Mouse (Mus musculus): Measurements from ENCODE around the gene Gucy2g. TPM values are rescaled to one million over a fixed set of nuclear protein-coding genes. Genes with fewer than 3 reads are reported as not detected.

Gucy2g gene
- total RNA-seq, 2 experiments from 2014 or later: 3.3 to 3.5 TPM

GRCm38 (mm10) chr19:55194520-55195170, 46.4 kb downstream of the Gucy2g start:
- no peak overlapping the region for H3K4me3 ChIP-seq
- no peak overlapping the region for H3K27ac ChIP-seq
- no peak for TF ChIP-seq CTCF (IDR thresholded peaks at IDR 0.05)
- intact Hi-C loops (cut with DNase I): loop anchor here (10.0 kb wide), 1 partner anchor 1250 kb away; the partner anchor contains the start of genes Bbip1 and Shoc2
- no peak for DNase-seq (ENCODE audit: extremely low spot score in 1 of 2, low spot score in 2 of 2)

DNA sequence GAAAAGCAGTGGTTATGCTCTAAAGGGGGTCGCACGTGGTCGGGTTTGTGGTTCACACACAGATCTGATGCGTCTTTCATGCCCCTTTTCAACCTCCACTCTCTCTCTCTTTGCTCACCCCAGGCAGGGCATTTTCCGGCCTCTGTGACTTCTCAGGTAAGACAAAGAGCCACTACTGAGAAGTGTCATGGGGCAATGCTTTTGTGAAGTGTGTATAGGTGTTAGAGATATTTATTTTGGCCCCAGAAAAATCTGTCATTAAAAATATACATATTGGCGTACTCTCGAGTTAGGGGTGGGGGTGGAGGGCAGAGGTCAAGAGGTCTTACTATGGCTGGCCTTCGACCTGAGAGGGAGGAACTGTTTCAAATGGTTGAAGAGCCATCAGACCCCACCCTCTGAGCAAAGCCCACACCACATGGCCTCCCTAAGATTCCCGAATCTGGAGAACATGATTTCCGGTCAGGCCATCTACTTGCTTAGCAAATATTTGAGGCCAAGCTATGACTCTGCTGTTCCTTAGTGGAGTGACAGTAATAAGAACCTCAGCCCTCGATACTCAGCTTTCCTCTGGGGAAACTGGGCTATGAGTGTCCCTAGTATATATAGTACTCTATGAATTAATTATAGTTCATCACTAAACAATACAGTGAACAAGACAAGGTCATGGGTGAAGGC, 47.2 kb downstream of the Gucy2g start:
- no peak for DNase-seq (ENCODE audit: extremely low spot score in 1 of 2, low spot score in 2 of 2)
- TF ChIP-seq CTCF (IDR thresholded peaks at IDR 0.05): no peak
- intact Hi-C loops (cut with DNase I): loop anchor here (10.0 kb wide), 1 partner anchor 1249 kb away; the partner anchor contains the start of genes Bbip1 and Shoc2
- Histone ChIP-seq H3K4me3 (no peak overlapping the region), H3K27ac (no peak overlapping the region)

DNA sequence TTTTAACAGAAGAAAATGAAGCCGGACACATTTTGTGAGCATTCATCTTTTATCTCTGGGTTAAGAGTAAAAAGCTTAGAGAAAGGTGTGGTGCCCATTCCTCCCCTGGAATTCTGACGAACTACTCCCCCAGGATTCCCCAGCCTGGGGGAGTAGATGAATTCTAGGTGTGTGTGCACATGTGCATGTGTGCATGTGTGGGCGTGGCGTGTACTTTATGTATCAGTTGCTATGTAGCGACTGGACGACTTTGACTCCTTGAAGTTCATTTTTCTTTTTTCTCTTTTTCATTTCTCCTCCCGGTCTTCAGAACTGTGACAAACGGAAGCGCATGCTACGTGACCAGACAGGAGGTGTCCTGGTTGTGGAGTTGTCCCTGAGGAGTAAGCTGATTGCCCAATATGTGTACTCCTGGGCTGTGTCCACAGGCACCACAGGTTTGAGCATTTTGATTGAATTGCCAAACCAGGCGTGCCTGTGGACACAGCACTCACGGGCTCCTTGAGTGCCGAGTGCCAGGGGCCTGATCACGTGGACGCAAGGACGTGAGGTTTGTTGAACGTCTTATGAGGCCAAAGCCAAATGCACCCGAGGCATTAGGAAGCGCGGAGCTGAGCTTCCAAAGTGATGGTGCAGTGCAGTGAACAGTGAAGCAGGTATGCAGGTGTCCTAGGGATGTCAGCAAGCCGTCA, 48.6 kb downstream of the Gucy2g start:
- H3K4me3 ChIP-seq: no peak overlapping the region
- intact Hi-C loops (cut with DNase I): loop anchor here (10.0 kb wide), 1 partner anchor 1248 kb away; the partner anchor contains the start of genes Bbip1 and Shoc2
- TF ChIP-seq CTCF (IDR thresholded peaks at IDR 0.05): no peak
- H3K27ac ChIP-seq: no peak overlapping the region
- no peak for DNase-seq (ENCODE audit: extremely low spot score in 1 of 2, low spot score in 2 of 2)

DNA sequence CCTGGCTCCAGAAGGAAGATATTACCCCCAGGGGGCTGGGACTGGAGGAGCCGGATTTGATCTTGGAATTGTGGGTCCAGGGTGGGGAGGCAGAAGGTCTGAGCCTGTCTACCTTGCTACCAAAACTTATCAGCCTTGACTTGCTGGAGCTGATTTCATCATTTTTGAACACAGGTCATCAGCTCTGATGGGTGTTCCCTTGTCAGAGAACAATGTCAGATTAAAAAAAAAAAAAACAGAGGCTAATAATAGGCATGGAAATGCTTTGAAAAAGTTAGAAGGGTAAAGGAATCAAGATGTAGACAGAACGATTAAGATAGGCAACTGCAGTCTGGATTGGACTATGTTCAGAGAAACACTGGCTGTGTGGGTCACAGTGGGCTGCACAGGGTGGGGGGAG, 49.4 kb downstream of the Gucy2g start:
- no peak for TF ChIP-seq CTCF (IDR thresholded peaks at IDR 0.05)
- no peak for DNase-seq (ENCODE audit: extremely low spot score in 1 of 2, low spot score in 2 of 2)
- intact Hi-C loops (cut with DNase I): loop anchor here (10.0 kb wide), 1 partner anchor 1247 kb away; the partner anchor contains the start of genes Bbip1 and Shoc2
- no peak overlapping the region for H3K27ac ChIP-seq
- H3K4me3 ChIP-seq: no peak overlapping the region

GRCm38 (mm10) chr19:55190065-55190464, 51.0 kb downstream of the Gucy2g start:
- no peak overlapping the region for H3K27ac ChIP-seq
- TF ChIP-seq CTCF (IDR thresholded peaks at IDR 0.05): no peak
- no peak overlapping the region for H3K4me3 ChIP-seq
- intact Hi-C loops (cut with DNase I): loop anchor here (10.0 kb wide), 1 partner anchor 1245 kb away; the partner anchor contains the start of genes Bbip1 and Shoc2
- DNase-seq (ENCODE audit: extremely low spot score in 1 of 2, low spot score in 2 of 2): no peak

DNA sequence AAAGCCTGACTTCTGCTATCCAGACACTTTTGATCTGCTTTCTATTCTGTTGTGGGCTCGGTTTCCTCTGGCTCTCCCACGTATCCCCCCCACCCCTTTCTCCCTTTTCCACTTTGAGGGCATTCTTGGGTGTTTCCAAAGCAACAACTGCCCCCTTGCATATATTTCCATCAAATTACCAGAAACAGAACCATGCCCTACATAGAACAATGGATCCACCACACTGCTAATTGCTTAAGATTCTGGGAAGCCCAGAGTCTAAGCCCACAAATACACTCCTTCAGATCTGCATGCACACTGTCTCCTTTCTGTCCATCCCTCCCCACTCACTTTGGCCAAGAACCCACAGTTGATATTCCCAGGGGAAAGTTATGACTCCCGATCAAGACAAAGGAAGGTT, 55.4 kb downstream of the Gucy2g start:
- no peak for TF ChIP-seq CTCF (IDR thresholded peaks at IDR 0.05)
- Histone ChIP-seq H3K4me3 (no peak overlapping the region), H3K27ac (peak overlapping the region; percentile 55; the same call in 1 of the 2 replicates)
- intact Hi-C loops (cut with DNase I): loop anchor here (2.0 kb wide), 1 partner anchor 63 kb away; no protein-coding TSS in a partner anchor
- no peak for DNase-seq (ENCODE audit: extremely low spot score in 1 of 2, low spot score in 2 of 2)

DNA sequence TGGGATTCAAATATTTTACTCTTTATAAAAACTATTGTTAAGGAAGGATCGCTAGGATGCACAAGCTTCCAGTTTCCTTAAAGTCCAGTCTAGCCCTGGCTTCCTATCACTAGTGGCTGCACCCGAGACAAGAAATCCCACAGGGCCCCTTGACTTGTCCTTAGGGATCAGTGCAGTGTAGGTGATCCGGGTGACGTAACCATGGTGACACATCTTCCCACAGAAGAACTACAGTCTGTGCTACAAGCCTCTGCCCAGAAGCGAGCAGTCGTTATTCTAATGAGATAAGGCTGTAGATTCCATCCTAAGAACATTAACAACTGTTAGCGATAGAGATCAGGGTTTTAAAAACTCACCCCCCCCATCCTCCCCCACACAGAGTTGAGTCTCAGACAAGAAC, 56.0 kb downstream of the Gucy2g start:
- intact Hi-C loops (cut with DNase I): loop anchor here (2.0 kb wide), 1 partner anchor 62 kb away; no protein-coding TSS in a partner anchor
- no peak for DNase-seq (ENCODE audit: extremely low spot score in 1 of 2, low spot score in 2 of 2)
- no peak for TF ChIP-seq CTCF (IDR thresholded peaks at IDR 0.05)
- H3K4me3 ChIP-seq: no peak overlapping the region
- H3K27ac ChIP-seq: peak overlapping the region; percentile 61

GRCm38 (mm10) chr19:55184442-55184841, 56.6 kb downstream of the Gucy2g start:
- H3K27ac ChIP-seq: no peak overlapping the region
- no peak overlapping the region for H3K4me3 ChIP-seq
- TF ChIP-seq CTCF (IDR thresholded peaks at IDR 0.05): no peak
- intact Hi-C loops (cut with DNase I): loop anchor here (2.0 kb wide), 1 partner anchor 62 kb away; no protein-coding TSS in a partner anchor
- DNase-seq (ENCODE audit: extremely low spot score in 1 of 2, low spot score in 2 of 2): no peak

- intact Hi-C loops (cut with DNase I): no loop called here
- no peak for TF ChIP-seq CTCF (IDR thresholded peaks at IDR 0.05)
Observed at GRCm38 (mm10) chr19:55180433-55180832, 60.6 kb downstream of the Gucy2g start, which contains the start of gene Tectb. Gene Tectb, plus strand, starts transcription at chr19:55180733.

DNA sequence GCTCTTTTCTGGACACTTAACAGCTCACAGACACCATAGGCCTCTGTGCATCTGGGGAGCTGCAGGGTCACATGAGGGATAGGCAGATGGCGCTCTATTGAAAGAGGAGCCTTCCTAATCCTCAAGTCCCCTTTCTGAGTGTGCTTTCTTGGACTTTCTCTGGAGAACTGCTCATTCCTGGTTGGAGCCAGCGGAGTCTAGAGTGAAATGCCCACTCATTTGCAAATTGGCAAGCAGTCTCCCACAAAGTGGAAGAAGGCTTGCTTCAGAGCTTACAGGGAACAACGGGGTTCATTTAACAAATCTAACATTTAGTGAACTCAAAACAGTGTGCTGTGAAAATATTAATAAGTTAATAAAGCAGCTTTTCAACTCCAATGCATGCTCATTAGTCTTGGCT, 63.9 kb downstream of the Gucy2g start:
- no peak for TF ChIP-seq CTCF (IDR thresholded peaks at IDR 0.05)
- DNase-seq (ENCODE audit: extremely low spot score in 1 of 2, low spot score in 2 of 2): no peak
- intact Hi-C loops (cut with DNase I): no loop called here
- H3K27ac ChIP-seq: peak overlapping the region; percentile 30; the same call in 1 of the 2 replicates
- no peak overlapping the region for H3K4me3 ChIP-seq

More at GRCm38 (mm10) chr19:55180433-55180832, 60.6 kb downstream of the Gucy2g start, which contains the start of gene Tectb:
- no peak within 1 kb of the TSS for H3K27ac ChIP-seq
- no peak within 1 kb of the TSS for H3K4me3 ChIP-seq
- DNase-seq (ENCODE audit: extremely low spot score in 1 of 2, low spot score in 2 of 2): no peak

GRCm38 (mm10) chr19:55171585-55171984, 69.5 kb downstream of the Gucy2g start:
- DNase-seq (ENCODE audit: extremely low spot score in 1 of 2, low spot score in 2 of 2): no peak
- no peak overlapping the region for H3K4me3 ChIP-seq
- H3K27ac ChIP-seq: no peak overlapping the region
- TF ChIP-seq CTCF (IDR thresholded peaks at IDR 0.05): no peak
- intact Hi-C loops (cut with DNase I): no loop called here
